Mouse (Mus musculus) ovary, adult 18-20 months (tissue): ENCODE results near the gene Tnrc6c.
"Not testable (repeated sequence)": the region's sequence is repeated elsewhere in the genome, so short reads cannot be mapped to it uniquely, and the experiment has no call there.

Experiments
- DNase-seq: peaks from one replicate; pipeline ENCODE4 v3.0.0; 2022; ENCODE audit warnings: low spot score, mixed read lengths

Gene Tnrc6c

DNA sequence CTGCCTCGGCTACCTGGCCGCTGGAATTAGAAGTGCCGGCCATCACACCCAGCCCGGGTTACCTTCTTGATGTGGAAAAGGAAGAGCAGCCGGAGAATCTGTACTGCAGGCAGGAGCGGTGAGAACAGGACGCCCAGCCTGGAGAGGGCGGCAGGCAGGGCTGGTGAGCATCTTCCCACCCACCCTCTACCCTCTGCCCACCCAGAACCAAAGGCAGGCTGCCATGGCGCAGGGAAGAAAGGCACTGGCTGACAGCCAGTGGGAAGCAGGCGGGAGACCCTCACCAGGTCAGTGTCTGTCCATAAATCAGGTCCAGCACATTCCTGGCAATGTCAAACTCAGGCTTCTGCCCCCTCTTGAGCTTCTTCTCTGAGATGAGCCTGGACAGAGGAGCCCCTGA is 116.3 kb downstream of the Tnrc6c start:
- no peak for DNase-seq

DNA sequence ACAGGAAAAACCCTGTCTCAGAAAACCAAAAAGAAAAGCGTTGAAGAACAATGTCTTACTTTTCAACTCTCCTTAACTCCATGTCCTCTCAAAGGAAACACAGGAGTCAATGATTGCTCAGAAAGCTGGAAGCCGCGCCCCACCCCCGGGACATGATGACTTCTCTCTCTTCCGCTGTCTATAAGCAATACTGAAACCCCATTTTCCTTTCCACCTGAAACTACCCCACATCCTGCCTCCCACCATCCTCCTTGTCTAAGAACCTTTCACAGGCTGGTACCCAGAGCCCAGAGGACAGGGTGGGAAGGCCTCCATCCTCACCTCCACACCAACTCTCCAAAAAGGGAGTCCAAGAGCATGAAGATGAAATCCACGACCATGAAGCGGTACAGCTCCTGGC is 118.3 kb downstream of the Tnrc6c start:
- DNase-seq = no peak

DNA sequence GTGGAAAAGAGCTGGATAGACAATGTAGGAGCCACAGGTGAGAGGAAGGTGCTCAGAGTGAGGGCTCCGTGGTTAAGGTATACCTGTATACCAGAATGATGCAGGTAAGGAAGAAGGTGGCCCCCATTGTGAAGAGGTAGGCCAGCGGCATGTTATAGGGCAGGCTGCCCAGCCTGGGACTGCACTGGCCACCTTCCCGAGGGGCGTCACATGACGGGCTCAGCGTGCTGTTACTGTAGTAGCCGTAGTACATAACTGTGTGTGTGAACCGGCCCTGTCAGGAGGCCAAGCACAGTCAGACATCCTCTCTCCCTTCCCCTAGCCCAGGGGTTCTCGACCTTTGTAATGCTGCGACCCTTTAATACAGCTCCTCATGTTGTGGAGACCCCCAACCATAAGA is 120.8 kb downstream of the Tnrc6c start:
- DNase-seq = no peak

DNA sequence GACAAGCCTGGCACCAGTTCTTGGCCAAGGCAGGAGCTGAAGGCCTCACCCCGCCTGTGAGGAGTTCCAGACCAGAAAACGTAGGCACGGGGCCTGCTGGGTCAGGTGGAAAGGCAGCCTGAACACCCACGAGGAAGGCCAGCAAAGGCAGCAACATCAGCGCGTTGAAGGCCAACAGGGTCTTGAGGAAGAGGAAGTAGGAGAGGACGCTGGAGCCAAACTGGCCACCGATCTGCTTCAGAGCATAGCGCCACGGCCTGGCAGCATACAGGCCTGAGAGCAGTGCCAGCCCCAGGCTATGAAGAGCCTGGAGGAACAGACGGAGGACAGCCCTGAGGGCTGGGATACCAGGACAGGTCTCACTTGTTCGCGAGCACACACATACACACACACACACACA is 121.5 kb downstream of the Tnrc6c start:
- DNase-seq = no peak

DNA sequence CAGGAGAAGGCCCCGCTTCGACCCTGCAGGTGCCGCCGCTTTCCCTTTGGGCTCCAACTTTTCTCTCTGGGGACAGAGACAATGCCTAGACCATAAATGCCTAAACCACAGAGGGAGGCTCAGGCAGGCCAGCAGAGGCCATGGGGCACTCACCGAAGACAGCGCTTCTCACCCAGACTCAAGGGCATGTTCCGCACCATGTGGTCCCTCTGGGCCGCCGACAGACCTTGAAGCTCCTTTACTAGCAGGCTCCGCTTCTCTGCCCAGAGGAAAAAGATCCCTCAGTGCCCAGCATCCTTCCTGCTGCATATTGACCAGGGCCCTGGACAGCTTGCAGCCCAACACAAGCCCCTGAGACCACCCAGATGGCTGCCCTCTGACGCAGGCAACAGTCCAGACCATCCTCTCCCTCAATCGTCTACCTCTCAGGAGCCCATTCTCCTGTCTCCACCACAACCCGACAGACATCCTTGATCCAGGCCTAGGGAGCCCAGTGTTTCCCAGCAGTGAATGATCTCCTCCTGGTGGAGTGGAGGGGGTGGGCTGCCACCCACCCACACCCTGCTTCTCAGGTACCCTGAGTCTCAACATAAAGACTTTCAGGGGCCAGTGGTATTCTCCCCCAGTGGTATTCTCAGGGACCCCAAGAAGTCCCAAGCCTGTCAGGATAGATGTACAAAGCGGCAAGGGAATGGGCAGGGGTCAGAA is 122.2 kb downstream of the Tnrc6c start:
- DNase-seq = no peak

DNA sequence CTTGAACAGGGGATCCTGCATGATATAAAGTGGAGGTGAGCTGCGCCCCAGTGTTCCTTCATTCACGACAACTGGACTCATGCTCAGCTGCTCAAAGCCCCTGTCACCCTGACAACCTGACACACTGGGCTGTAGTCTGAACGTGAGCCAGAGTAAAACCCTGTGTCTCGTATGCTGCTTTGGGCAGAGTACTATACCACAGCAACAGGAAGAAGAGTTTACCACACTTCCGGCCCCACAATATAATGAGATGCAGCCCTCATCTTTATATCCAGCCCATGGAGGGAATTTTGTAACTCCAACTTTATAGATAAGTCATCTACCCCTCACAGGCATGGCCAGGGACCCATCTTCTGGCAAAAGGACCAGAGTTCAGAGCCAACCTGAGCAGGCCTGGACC is 123.0 kb downstream of the Tnrc6c start:
- no peak for DNase-seq

DNA sequence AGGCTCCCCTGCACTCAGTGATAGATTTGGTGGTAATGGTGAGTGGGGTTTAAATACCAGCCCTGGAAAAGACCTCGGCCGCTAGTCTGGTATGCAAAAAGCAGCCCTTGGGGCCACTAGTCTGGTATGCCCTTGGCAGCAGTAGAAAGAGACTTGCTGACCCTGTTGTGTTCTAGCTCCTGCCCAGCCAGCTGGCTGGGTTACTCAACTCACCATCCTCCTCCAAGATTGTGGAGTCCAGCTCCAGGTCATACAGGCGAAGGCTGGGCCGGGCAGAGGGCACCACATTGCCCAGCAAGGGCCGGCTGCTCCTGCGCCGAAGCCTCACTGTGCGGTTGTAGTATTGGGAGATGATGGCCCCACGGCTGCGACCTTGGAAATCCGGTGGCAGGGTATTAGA is 123.9 kb downstream of the Tnrc6c start:
- no peak for DNase-seq

DNA sequence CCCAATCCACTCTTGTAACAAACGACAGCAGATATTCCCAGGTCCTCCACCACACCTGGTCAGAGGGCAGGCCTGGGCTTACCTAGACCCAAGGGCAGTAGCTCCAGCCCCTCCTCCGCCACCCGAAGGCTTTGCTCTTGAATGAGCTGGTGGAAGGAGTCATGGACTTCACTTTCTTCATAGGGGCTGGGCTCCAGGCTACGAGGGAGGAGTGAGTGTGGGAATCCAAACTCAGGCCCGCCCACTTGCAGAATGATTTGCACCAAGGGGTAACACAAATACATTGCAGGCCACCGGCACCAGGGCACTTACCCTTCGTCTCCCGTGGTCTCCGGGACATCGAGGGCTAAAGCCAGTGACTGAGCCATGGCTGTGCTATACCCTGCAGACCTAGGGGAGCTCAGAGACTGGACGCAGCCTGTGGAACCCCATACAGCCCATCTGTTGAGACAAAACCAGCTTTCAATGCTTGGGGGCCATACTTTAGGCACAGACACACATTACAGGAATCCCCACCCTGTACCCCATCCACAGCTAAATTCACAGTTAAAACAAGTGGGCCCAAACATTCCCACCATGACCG is 124.9 kb downstream of the Tnrc6c start:
- no peak for DNase-seq

DNA sequence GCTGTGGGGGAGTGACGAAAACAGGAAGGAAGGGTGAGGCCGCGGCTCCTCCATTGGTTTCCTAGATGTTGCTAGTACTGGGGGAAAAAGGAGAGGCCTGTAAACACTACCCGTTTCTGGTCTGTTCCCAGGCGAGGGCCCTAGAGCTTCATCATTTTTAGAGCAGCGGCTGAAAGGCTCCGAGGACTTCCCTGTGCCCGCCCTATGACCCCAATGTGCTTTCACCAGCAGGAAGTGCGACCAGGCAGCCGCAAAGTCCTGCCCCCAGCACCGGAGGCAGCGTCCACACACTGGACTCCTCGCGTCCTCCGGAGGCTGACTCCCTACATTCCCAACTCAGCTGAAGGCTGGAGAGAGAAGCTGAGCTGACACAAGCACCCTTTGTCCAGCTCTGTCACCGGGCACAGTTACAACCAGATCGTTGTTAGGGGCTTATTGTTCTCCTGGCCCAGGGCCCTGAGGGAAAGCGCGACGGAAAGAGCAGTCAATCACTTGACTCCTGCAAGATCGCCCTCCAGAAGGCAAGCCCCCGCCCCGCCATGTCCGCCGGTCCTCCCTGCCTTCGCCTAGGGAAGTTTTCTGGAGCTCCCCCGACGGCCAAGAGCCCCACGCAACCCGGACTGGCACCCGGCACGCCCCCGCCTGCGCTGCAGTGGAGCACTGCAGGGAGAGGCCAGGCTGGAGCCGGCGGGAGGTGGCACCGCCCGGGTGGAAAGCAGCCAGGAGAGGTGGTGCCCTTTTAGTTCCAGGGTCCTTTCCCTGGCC is 125.5 kb downstream of the Tnrc6c start:
- DNase-seq = peak; percentile 72

DNA sequence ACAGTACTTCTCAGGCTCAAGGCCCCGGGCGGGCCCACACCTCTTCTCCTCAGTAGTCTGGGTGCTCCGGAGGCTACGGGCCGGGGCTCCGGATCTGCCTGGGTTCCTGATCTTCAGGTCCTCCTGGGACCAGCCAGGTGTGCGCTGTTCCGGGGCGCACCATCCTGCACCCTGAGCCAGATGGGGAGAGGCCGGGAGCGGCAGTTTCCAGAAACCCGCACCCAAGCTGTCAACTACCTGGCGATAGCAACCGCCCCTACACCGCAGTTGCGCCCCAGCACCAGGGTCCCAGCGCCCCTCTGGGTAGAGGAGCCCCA is 126.1 kb downstream of the Tnrc6c start:
- DNase-seq = no peak

DNA sequence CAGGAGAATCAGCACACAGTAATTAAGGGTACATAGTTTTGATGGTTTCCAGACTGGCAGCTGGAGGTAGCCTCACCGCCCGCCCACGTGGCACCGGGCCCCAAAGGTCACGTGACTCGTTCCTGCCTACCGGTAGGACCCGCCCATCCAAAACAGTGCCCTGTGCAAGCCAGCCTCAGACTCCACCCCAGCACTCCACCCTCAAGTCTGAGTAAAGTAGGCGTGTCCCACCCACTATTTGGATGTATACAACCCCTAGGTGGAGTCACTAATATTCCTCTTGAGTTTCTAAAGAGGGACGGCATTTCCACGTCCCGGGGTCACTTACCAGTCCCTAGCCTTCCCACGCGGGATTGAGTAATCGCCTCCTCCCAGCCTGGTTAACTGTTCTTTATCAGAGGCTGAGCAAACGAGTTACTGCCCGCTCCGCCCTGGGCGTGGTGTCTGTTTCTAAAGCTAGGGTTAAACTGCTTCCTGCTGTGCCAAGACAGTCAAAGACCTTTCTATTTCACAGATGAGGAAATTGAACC is 126.6 kb downstream of the Tnrc6c start:
- peak; percentile 87 for DNase-seq

DNA sequence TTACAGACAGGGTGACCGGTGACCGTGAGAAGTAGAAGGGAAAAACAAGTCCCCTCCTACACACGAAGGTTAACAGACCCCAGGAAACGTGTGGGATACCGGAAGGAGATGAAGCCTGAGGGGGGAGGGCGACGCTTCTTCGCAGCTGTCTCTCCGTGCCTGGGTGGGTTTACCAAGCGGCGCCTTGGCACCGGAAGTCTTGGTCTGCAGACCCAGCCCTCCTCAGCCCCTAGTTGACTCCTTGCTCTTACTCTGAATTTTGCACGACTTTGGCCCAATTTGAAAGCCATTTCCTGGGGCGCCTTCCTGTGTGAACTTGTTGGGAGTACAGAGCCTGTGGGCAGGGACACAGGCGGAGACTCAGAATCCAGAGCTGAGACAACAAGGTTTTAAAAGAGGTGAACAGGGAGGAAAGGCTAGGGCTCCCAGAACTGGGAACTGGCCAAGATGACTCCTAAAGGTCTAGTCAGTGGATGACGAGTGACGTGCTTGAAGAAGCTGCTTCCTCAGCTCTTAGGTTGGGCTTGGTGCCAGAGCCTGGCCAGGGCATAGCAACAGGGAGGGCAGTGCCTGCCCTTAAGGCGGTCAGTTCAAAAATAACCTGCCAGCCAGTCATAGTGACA is 127.2 kb downstream of the Tnrc6c start:
- peak; percentile 63 for DNase-seq

DNA sequence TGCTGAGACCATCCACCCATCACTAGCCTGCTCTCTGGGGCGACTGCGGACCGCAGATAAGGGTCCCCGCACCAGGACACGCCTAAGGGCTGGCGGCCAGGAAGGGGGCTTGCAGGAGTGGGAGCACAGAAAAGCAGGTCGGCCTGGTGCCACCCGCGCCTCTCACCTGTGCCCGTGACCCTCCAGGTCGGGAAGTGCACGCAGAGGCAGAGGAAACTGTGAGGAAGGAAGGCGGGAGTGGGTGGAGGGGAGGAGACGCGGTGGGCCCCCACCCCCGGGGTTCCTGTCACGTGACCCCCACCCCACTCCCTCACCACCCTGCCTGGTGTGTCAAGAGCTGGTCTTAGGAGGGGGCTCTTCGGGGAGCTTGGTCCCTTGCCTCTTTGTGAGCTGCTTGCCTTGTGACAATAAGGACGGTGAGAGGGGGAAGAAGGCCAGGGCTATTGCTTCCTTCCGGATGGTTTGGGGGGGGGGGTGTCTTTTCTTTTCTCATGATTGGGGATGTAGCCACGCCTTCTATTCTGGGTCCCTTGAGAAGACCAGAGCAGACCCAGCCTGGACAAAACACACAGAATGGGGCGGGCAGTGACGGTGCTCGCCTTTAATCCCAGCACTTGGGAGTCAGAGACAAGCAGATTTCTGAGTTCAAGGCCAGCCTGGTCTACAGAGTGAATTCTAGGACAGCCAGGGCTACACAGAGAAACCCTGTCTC is 128.1 kb downstream of the Tnrc6c start, which contains the start of the genes Tmc8 and Tmc6:
Tmc8 (plus strand) TSS at position 84 of the 712 bp plus-strand sequence.
Tmc6 (minus strand) TSS at position 206 of the 712 bp plus-strand sequence.
- DNase-seq = no peak

DNA sequence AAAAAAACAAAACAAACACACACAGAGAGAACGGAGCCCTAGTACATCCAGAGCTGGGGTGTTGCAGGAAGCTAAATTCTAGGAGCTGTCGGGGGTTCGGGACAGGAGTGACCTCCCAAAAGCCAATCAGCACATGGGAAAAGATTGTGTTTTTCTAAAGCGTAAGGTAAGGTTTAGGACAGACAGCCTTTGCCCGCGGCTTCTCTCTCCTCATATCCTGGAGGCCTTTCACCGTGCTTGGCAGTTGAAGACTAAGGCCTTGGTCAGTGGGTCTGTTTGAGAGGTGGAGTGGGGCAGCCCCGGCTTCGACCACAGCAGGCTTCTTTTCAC is 128.6 kb downstream of the Tnrc6c start:
- DNase-seq = no peak

DNA sequence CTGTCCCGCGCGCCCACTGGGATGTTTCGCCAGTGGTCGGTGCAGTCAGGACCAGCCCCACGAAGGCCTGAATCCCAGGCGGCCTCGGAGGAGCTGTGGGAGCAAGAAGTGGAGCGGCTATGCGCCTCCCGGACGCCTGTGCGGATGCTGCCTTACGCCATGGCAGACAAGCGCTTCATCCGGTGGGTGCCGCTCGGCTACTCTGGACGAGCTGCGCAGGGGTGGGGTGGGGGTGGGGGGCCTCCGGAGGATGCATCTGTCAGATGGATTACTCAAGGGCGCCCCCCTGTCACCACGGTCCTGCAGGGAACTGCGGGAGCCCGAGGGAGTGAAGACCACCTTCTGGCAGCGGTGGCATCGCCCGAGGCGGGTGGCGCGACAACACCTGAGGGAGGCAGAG is 129.0 kb downstream of the Tnrc6c start:
- no peak for DNase-seq

DNA sequence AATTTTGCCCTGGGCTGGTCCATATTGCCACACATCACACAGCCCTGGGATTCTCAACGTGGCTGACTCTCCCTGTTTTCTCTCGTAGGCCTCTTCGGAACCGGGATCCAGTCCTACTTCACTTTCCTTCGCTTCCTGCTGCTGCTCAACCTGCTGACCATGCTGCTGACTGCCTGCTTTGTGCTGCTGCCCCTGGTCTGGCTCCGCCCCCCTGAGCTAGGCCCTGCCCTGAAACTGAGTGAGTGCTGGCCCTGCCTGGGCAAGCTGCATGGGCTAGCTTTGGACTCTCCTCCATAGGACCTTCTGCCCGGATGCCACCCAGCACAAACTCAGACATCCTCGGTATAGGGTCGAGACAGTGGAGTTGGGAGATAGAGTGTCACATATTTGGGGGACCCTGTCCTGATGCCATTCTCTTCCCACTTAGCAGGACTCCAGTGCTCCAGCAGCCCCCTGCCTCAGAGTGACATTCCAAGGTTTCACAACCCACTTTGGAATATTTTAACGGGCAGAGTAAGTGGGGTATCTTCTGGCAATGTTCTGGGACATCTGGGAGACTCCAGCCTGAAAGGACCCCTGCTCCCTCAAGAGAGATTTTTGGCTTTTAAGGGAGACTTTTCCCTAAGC is 129.7 kb downstream of the Tnrc6c start:
- no peak for DNase-seq

DNA sequence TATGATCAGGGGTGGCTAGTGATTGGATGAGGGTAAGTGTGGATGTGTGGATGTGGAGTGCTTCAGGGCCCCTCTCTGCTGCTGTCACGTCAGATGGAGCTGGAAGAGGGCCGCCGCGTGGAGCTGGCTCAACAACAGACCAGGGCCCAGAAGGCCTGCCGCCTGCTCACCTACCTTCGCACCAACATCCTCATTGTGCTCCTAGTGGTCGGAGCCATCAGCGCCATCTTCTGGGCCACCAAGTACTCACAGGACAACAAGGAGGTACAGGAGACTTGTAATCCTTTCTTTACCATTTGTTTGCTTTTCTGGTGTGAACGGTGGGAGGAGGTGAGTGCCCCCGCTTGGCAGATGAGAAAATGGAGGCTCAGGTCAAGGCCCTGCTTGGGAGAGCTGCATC is 132.2 kb downstream of the Tnrc6c start:
- no peak for DNase-seq

DNA sequence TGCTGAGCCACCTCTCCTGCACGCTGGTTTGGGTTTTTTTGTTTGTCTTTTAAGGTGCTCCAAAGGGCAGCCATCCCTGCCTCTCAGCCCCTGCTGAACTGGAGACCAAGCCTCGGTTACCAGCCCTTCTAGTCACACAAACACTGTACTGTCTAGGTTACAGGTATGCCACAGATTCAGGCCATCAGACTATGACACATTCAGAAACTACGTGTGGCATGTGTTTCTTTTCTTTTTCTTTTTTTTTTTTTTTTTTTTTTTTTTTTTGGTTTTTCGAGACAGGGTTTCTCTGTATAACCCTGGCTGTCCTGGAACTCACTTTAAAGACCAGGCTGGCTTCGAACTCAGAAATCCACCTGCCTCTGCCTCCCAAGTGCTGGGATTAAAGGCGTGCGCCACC is 134.4 kb downstream of the Tnrc6c start:
- DNase-seq = not testable (repeated sequence)

DNA sequence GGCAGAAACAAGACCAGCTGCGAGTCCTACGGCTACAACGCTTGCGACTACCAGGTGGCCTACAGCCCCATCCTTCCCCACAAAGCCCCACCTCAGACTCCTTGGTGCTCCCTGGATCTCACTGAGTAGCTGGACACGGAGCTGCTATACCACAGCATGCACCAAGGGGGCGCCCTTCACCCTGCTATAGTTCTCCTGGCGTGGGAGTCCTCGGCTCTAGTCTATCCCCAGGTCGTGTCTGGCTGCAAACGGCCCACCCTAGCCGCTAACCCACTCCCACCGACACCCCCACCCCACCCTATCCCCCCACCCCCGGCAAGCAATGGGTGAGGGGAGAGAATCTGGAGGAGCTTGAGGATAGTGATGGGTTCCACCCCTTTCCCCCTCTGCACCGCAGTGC is 136.2 kb downstream of the Tnrc6c start:
- DNase-seq = no peak

DNA sequence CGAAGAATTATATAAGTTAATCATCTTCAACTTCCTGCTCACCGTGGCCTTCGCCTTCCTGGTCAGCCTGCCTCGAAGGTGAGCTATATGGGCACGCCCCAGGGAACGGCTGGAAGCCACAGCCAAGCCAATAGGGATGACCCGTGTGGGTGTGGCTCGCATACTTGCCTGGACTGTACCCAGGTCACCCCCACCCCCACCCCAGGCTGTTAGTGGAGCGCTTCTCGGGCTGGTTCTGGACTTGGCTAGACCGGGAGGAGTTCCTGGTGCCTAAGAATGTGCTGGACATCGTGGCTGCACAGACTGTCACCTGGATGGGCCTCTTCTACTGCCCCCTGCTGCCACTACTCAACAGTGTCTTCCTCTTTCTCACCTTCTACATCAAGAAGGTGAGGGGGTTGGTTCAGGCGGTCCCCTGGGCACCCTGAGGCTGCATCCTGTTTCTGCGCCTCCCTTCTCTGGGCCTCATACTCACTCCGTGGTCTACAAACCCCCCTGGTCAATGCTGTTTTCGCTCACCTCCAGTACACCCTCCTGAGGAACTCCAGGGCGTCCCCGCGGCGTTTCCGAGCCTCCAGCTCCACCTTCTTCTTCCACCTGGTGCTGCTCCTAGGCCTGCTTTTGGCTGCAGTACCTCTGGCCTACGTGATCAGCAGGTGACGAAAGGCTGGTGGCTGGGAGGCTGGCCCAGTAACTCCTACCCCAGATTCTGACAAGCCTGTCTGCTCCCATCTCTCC is 136.8 kb downstream of the Tnrc6c start:
- no peak for DNase-seq

DNA sequence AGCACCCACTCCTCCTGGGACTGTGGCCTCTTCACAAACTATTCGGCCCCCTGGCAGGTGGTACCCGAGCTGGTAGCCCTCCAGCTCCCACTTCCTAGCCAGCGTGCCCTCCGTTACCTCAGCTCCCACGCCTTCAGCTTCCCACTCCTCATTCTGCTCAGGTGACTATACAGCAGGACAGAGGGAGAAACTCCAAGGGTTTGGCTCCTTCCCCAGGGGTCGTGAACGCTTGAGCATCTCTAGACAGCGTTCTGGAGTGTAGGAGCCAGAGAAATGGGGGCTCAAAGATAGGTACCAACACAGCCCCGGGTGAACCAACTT is 137.3 kb downstream of the Tnrc6c start:
- no peak for DNase-seq
